Mouse (Mus musculus) embryo, embryonic 10.5 days (tissue): ENCODE measurements around the gene Slc6a6.

Experiments used
- DNase-seq: peaks from one replicate; pipeline ENCODE4 v3.0.0-alpha.2; 2015; ENCODE audit warnings: low spot score

Slc6a6 gene

DNA sequence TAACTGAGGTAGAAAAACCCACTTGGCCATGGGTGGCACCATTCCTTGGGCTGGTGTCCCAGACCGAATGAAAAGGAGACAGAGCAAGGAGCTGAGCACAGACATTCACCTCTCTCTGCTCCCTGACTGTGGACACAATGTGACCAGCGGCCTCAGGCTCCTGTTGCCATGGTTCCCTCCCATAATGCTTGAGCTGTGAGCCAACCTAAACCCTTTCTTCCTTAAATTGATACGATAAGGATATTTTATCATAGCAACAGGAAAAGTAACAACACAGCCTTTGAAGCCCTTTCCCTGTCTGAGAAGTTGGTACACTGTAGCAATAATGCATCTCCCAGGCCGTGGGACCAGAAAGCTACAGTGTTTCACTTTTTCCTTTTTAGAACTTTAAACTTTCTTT is 14.6 kb upstream of the Slc6a6 start:
- DNase-seq = peak; percentile 47

DNA sequence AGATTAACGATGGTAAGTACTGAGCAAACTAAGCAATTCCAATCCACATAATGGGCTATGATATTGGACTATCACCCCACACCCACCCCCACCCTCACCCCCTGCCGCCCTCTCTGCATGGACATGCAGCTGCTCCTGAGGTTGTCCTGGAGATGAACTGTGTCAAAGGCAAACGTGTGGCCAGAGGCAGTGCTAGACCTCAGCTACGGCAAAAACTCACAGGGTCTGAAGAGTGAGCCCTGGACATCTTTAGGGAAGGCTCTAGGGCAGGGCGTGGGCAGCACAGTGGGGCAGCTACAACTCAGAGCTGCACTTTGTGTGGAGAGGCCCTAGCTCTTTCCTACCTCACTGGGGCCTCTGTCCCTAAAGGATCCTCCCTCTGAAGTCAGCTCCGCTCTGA is 13.6 kb upstream of the Slc6a6 start:
- DNase-seq = no peak

DNA sequence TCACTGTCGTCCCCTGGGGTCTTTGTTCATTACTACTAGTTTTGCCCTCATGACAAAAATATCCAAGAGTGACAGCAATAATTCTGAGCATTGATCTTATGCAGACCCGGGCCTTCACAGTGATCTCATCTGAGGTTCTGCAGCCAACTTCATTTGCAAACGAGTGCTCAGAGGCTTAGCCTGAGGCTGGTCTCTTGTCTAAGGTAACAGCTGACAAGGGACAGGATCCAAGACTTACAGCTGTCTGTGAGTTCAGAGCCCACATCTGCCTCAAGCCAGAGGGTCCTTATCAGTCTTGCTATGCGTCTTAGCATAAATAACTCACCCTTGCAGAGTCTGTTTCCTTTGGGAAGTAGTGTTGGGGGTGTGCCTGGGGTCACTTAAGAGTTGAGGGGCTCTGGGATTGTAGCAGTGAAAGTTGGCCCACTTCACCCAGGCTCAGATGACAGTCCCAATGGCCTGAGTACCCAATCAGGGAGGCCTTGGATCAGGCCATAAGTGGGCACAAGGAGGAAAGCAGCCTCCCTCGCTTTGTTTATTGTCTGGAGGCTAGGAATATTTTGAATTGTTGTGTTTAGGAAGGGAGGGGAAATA is 9.0 kb upstream of the Slc6a6 start:
- DNase-seq = no peak

DNA sequence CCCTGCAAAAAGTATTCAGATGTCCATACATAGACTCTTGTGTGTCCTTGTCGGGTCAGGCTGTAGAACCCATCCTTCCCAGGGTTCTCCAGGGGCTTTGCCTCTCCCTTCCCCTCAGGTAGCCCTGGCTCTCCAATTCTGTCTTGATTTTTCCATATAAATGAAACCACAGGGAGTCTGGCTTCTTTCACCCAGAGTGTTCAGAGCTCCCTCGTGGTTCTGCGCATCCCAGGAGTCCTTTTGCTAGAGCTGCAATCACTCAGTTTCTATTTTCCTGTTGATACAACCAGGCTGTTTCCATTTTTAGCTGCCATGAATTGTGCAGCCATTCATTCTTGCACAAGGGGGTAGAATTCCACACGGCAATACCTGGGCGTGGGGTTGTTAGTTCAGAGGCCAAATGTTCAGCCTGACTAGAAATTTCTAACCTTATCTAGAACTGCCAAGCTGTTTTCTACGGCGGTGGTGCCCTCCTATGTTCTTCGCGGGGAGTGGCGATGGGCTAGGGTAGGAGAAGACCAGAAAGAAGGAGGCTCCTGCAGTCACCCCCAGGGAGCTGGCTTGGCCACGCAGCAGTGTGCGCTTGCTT is 5.3 kb upstream of the Slc6a6 start:
- DNase-seq = no peak

DNA sequence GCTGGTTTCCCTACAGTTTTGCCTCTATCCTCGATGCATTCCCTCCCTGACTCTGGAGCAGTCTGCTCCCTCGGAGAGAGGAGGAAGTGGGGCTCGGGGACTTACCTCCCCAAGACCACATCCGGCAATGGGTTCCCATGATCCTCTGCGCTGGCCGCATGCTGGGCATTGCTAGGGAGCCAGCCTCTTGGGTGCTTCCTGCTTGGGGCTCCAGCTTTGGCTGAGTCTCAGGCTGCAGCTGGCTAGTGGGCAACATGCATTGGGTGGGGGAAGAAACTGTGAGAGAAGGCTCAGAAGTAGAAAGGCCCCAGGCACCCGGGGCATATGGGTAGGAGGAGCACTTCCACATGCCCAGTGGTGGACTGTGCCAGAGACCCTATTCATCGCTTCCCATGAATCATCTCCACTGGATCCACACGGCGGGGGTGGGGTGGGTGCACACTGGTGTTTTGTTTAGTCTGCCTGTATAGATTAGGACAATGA is 4.7 kb upstream of the Slc6a6 start:
- no peak for DNase-seq

DNA sequence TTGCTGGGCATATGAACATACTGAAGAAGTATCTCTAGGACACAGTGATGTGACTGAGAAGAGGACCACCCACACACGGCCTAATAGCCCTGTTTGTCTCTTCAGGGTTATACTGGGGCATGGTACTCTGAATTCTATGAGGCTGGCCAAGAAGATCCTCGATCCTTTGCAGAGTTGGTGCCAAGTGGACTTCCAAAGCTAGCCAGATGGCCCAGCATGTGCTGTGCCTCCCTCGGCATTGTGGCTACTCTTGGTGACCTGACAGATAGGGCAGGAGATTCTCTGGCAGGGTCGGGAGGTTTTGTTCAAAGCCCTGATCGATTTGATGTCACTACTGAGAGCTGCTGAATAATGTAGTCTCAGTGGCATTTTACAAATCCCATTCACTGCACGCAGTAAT is 4.1 kb upstream of the Slc6a6 start:
- DNase-seq = no peak

DNA sequence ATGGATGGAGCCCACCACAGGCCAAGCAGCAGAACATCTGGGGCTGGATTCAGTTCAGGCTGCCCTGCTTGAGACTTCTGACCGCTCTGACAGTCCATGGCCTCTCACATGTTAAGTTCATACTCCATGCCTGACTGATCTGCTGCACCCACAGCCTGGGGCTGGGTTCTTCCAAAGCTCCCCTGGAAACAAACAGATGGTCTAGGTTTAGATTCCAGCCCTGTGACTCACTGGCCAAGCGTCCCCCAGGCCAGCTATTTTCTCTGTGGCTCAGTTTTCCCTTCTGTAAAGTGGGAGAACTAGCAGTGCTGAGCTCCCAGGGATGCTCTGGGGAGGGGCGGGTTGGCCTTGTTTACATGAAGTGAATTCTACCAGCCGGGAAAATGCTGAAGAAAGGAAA is 2.0 kb upstream of the Slc6a6 start:
- DNase-seq = no peak

DNA sequence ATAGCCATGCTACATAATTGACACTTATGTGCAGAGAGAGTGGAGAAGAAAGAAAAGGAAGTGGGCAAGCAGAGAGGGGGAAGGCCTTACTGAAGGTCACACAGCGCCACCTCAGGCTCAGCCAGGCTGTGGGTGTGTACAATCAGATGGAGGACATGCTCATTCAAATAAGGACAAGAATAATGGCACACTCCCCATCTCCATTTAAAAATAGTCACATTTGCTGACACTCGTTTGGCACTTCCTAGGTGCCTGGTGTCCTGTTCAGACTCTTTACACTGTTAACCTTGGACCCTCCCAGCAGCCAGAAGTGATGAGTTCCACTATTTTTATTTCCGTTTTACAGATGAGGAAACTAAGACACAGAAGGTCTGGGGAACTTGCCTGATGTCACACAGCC is 732 bp upstream of the Slc6a6 start:
- DNase-seq = peak; percentile 60

DNA sequence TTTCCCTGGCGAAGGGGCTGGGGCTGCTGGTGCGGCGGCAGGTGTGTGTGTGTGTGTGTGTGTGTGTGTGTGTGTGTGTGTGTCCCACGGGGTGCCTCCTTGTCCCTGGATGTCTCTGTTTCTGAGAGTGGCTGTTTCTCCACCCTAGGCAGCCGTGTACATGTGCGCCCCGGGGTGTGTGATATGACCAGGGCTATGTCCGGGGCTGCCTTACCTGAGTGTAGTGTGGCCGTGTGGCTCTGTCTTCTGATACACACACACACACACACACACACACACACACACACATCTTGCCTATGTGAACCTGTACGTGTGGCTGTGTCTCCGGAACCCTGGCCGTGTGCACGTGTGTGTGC is 599 bp downstream of the Slc6a6 start:
- DNase-seq = peak; percentile 47

DNA sequence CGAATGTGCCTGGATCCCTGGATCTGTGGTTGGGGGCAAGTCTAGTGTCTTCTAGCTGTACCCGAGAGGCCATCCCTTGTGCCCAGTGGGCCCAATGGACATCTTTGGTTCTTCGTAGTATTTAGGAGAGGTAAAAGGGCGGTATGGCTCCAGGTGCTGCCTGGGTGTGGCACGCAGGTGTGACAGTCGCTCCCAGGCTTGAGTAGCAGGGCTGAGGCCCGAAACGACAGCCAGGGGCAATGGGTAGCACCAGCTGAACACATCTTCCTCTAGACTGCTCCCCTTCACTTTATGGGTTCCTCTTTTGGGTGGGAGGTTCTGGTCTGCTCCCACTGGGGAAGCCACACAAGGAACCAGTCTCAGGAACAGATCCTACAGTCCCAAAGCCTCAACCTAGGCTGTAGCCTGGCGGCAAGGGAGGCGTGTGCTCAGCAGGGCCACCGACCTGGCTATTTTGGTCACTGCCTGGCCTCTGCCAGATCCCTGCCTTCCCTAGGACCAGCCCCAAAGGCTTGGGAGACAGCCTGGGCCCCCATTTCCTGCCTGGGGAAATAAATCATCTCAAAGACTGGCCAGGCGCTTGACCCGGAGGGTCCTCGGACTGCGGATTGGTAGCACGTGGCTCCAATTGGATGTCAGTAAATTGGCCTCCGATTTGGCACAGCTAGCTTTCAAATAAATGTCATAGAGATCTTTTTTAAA is 1.1 kb downstream of the Slc6a6 start:
- DNase-seq = peak; percentile 76

DNA sequence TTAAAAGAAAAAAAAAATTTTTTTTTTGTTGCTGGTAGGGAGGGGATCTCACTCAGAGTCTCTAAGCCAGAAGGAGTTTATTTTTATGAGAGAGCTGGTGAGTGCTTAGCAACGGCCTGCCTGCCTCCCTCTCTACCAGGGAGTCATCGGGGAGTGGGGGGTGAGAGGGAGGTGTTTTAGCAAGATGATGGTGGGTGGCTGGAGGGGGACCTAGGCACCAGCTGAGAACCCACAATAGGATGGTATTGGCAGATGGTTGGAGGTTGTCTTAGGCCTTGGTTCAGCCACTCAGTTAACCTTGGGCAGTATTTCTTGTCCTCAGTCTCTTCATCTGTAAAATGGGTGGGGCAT is 1.7 kb downstream of the Slc6a6 start:
- DNase-seq = no peak

DNA sequence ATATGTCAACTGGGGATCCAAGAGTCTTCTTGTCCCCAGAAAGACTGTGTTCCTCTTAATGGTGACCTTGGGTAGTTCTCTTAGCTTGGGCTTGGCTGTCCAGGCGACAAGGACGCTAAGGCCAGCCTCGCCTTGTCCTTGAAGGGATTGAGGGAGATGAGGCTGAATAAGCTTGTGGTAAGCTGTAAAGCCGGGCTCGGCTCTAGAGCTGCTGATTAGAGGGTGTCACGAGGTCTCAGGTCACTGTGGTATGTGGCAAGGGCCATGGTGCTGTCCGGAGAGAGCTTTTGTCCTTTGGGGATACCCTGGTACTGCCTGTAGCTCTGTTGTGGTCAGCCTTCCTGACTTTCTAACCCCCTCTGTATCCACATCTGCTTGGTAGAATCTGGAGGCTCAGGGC is 2.0 kb downstream of the Slc6a6 start:
- no peak for DNase-seq

DNA sequence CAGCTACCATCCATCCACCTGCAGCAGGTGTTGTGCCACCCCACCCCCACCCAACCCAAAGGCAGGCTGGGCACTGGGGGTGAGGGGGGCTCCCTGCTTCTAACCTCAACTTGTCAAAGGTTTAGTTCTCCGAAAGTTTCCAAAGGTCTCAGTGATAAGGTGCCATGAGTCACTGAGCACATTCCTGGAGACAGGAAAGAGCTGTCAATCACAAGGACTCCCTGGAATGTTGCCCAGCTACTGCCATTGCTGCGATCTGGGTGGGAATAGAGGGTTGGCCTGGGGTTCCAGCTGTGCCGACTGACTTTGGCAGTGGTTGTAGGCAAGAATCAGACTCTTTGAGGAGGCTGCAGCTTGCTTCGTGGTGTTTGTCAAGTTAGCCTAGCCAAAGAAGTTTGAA is 2.7 kb downstream of the Slc6a6 start:
- DNase-seq = no peak

DNA sequence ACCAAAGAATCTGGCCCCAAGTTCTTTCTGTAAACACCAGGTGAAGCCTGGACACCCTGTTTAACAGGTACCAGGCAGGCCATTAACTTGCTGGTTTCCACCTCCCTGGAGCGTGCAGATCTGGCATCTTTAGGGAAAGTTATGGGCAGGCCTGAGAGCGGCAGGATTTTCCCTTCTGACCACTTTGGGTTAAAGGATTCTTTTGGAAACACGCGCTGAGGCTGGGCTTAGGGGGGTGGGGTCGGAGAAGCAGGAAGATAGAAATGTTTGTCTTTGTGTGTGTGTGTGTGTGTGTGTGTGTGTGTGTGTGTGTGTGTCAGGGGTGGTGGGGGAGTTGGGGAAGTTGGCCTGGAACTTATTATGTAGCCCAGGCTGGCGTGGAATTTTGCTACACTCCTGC is 4.2 kb downstream of the Slc6a6 start:
- no peak for DNase-seq

DNA sequence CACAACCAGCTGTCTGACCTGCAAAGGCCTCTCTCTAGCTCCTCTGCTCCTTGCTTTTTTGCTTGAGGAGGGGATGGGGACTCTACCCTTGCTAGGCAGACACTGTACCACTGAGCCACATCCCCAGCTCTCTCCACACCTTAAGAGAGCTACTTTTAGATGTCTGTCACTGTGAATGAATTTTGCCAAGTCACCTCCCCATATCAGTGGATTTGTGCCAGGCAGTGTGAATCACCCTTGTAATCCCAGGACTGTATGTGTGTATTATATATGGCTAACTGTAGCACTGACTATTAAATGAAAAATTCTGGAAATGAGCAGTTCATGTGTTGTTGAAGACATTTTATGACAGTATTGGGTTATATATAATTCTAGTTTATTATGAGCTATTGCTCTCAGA is 5.4 kb downstream of the Slc6a6 start:
- DNase-seq = no peak

DNA sequence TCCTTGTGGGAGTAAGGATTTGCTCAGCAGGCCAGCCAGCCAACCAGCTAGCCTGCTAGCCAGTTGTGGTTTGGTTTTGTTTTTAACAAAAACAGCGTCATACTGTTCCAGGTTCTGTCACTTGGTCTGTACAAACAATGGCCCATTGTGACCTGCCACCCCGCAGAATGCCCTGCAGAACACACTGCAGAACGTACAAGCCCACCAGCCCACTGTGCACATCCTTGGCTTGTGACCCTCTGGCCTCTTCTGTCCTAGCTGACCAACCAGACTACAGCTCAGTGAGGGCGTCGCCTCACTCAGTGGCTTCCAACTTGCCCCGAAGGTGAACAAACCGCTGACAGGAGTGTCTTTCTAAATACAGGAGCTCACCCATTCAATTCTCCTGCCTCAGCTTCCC is 6.4 kb downstream of the Slc6a6 start:
- no peak for DNase-seq

DNA sequence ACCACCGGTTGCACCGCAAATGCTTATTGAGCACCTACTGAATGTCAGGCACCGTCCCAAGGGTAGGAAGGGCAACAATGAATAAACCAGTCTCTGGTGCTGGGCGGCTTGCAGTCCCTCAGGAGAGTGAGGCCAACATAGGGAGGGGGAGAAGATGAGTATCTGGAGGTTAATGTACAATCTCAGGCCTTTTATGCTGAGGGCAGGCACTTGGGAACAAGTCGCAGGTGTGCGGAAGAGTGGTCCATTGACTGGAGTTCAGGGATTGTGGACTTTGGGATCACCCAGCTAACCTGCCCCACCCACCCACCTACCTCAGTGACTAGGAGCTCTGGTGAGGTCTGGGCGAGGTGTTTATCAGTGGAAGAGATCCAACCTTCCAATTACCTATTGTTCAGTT is 6.8 kb downstream of the Slc6a6 start:
- DNase-seq = no peak

DNA sequence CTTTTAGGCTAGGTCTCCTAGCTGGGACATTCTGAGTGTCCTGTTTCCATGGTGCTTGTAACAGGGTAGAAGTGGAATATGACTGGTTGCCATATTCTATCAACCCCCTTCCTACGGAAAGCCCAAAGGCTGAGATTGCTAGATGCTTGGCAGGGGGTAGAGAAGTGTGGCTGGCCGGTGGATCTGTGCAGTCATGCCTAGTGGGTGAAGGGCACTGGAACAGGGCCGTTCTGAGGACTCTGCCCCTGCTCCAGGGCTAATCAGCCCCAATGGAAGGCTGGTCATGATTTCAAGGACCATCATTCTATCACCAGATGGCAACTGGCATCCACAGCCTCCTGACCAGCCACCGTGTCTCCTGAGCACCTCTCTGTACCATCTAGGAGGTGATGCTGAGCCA is 7.7 kb downstream of the Slc6a6 start:
- DNase-seq = no peak

DNA sequence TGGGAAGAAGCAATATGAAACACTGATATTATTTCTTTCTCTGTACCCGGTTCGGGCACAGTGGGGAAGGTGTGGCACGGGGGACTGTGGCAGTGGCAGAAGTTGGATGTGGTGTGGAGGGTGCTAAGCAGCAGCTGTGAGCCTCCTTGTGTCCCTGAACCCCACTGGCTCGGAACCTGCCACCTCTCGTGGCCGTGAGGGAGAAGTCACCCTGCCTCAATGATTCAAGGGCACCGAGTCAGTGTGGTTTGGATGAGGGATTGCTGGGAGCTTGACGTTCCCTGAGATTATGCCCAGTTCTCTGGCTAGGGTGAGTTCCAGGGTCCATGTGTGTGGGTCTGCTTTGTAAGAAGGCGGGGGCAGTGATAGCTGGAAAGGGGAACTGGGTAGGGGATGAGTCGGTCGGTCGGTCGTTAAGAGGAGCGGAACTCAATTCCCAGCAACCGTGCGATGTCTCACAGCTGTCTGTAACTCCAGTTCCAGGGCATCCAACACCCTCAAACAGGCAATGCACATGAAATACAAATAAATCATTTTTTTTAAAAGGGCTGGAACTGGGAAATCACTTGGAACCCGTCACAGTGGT is 9.5 kb downstream of the Slc6a6 start:
- DNase-seq = no peak

DNA sequence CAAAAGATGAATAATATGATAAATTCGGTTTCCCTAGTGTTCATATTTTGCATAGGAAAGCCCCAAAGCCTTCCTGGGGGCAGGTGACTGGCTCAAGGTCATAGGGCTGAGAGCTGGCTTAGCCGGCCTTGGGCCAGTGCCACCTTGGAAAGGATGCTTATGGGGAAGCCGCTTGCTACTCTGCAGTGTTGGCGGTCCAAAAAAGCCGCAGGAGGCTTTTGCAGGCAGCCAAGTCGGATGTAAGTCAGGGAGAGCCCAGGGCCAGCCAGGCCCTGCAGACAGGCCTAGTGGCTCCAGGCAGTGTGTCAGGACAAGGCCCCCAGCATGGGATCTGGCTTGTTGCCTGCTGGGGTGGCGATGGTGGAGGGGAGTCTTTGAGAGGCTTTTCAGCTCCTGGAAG is 10.8 kb downstream of the Slc6a6 start:
- no peak for DNase-seq

DNA sequence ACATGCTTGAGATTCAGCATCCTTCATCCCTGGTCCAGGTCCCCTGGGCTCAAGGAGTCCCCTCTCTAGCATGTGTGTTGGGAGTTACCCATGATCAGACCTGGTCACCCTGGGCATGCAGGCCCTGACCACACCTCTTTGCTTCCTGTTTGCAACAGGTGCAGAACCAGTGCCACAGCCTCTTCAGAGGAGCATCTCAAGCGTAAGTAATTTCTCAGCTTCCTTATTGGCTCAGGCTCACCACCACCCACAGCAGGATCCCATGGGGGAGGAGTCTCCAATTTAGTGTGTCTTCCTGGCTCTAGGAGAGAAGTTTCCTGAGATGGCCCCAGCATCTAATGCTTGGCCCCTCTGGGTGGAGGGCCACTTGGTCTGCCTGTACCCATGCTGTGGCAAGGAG is 15.0 kb downstream of the Slc6a6 start:
- no peak for DNase-seq

DNA sequence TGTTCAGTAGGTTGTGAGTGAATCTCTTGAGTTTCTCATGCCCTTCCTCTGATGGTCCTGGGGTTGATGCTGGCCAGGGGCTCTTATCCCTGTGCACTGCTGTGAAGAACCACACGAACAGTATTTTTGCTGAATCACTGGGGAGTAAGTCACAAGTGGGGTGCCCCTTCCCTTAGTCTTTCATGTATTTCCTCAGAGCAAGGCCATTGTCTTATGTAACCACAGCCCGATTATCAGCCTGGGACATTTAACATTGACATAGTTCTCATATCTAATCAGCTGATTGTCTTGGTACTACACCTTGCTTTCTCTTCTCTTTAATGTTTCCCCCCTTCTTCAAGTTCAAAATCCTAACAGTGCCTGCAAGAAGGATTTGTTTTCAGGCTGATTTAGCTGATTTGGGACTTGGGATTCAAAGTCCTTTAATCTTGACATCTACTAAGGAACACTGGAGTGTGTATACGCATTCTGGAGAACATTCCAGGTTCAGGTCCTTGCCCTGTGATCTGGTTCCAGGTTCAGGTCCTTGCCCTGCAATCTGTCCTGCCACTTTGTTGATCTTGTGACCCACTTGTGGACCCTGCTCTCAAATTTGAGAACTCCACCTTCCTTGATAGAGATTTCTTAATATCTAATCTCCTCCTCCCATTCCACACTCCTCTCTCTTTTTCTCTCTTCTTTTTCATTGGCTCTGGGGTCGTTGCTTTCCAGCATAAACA is 15.8 kb downstream of the Slc6a6 start:
- no peak for DNase-seq
